Mouse (Mus musculus) cerebellum, adult (tissue): ENCODE results near the gene Siglecg.

Source experiments
- ATAC-seq: cut with Nextera tagmentation; 2 replicates; pipeline ENCODE4 v1.9.2; 2017; ENCODE audit warnings: mild to moderate bottlenecking, moderate library complexity, mixed read lengths; ENCODE audit not compliant: insufficient number of reproducible peaks, low FRiP score, low TSS enrichment

Siglecg gene

DNA sequence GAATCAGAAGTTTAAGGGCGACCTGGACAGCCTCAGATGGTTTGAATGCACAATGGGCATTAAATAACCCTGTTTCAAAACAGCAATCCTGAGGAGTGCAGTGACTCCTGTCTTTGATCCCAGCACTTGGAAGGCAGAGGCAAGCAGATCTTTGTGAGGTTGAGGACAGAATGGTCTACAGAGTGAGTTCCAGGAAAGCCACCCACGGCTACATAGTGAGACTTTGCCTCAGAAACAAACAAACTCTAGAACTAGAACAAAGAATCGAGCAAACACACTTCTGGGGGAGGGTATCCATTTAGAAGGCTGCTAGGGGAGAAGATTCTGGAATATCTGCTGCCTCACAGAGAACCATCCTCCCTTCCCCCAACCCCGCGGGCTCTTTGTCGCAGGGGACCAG lies 32.5 kb downstream of the Siglecg start, which contains the start of gene Cldnd2:
Gene Cldnd2 (plus strand): TSS at position 301 of the 400 bp plus-strand sequence.
- no peak for ATAC-seq

DNA sequence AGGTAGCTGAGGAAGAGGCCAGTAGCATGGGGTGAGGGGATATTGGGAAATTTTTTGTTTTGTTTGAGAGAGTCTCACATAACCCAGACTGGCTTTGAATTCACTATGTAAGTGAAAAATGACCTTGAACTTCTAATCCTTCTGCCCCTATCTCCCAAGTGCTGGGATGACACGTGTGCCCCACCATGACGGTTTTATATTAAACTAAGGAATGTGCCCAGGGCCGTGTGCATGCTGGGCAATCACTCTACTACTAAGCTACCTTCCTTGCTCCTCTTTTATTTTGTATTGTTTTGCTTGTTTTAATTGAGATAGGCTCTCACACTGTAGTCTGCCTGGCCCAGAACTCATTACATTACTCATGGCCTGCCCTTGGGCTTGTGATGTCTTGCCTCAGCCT lies 33.1 kb downstream of the Siglecg start:
- ATAC-seq = no peak

DNA sequence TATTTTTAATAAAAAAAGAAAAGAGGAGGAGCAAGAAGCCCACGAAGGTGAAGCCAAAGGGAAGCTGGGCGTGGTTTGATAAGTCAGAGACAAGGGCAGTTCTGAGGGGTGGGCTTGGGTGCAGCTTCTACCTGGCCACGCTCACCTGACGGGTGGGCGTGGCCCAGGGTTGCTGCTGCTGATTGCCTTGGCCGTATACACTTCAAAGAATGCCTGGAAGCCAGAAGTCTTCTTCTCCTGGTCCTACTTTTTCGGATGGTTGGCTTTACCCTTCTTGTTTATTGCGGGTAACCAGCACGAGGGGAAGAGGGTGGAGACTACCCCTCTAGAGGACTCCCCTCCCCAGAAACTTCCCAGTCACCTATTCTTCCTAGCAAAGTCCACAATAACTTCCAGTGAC lies 34.7 kb downstream of the Siglecg start:
- ATAC-seq = no peak

DNA sequence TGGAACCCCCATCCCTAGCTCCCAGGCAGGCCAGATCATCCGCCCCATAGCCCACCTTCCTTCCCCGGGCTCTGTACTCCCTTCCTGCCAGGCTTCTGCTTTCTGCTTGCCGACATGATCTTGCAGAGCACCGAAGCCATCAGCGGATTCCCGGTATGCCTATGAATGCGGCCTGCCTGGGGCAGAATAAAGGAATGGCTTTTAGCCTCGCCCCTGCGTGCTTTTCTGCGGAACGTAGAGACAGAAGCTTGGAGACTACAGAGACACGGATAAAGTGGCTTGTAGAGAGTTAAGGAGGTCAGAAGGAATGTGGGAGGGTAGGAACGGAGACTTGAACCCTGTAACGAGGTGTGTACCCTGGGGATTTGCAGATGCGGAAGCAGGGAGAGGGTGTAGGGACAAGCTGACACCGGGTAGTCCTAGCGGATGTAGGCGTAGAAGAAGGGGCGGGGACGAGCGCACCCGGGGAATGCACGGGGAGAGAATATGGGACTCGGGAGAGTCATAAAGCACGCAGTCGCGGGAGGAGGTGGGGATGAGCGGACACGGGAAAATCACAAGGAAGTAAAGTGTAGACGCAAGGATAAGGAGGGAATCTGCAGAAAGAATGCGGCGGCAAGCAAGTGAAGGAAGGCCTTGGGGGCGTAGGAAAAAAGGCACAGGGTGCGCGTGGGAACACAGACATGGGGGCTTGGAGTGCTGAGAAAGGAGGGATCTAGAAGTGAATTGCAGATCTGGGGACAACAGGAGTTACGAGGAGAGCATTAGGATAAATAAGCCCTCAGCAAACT lies 35.3 kb downstream of the Siglecg start:
- peak; percentile 69; the same call in 1 of the 2 replicates for ATAC-seq

DNA sequence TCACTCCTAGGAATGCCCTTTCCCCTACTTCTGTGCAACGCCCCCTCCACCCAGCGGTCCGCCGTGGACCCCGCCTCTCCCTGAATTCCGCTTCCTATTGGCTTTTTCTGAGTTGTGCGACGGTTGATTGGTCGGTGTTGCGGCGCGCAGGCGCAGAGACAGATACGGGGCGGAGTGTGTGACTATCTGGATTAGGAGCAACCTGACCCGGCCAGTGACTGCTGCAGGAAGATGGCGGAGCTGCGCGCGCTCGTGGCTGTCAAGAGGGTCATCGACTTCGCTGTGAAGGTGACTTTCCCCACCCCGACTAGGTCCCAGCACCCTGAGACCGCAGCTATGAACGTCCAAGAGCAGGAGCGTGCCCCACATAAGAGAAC lies 35.9 kb downstream of the Siglecg start, which contains the start of the genes Etfb and Gm45233:
Gene Etfb (plus strand): TSS at position 167 of the 377 bp plus-strand sequence.
Gene Gm45233 (plus strand): TSS at position 212 of the 377 bp plus-strand sequence.
- peak; percentile 95 for ATAC-seq

DNA sequence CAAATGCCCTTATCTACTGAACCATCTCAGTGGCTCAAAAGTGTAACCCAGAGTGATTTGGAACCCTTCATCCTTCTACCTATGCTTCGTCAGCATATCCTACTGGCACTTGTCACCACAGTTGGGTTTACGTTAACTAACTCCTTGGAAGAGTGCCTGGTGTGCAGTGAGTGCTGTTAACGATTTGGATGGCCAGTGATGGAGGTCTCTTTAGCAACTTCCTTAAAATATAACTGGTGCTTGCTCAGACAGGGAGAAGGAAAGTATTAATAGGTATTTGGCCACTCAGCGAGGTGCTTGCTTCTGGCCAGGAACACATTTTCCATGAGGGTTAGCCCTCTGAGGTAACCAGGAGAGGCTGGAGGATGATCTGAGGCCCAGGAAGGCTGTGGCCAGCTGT lies 39.8 kb downstream of the Siglecg start:
- ATAC-seq = no peak

DNA sequence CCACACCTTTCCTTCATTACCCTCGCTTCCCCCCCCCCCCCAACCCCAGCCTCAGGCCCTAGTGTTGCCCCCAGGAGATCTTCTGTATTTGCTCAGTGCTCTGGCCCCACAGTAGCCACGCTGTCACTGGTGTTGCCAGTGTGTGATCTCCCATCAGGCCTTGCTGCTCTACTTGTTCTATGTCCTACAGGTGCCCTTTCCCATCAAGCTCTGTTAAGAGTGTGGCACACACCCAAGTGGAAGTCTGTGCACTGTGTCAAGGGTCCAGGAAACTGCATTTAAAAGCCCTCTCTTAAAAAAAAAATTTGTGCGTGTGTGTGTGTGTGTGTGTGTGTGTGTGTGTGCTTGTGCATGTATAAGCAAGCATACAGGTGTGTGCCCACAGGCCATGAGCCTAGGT lies 40.2 kb downstream of the Siglecg start:
- ATAC-seq = no peak

DNA sequence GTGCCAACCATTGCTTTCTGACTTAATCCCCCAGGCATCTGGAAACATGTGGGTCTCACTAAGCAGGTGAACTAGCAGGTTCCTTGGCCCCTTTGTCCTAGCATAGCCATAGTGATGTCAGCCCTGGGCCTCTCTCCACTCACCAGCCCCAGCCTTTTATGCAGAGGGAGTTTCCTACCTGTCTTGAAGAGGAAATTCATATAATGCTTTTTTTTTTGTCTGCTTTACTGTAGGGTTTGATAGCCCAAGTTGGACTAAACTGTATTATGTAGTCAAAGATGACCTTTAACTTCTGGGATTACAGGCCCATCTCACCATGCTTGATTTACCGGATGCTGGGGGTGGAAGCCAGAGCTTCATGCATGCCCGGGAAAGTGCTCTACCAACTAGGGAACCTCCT lies 41.8 kb downstream of the Siglecg start:
- no peak for ATAC-seq

DNA sequence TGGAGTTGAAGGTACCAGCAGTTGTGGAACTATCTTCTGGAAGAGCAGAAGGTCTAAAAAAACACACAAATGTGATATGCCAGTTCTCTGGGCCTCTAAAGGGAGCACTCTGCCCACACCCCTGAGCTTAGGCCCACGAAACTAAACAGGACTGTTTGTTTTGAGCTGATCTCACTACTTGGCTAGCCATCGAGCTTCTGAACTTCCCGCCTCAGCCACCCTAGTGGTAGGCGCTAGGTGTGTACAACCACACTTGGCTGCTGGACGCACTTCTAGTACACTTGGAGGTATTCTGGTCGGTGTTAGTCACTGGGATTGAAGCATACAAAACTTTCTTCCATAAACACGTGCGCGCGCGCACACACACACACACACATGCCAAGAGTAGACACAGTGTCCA lies 43.7 kb downstream of the Siglecg start:
- ATAC-seq = no peak

DNA sequence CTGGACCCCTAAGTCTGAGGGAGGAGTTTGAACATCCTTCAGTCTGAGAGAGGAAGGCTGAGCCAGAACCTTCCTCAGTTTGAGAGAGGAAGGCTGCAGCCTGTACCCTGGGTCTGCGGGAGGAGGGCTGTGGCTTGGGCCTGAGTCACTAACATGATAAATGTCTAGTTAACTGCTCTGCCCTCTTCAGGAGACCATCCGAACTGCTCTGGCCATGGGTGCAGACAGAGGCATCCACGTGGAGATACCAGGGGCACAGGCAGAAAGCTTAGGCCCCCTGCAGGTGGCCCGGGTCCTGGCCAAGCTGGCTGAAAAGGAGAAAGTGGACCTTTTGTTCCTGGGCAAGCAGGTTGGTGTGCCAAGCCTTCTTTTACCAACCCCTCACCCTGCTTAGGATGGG lies 44.6 kb downstream of the Siglecg start:
- no peak for ATAC-seq

DNA sequence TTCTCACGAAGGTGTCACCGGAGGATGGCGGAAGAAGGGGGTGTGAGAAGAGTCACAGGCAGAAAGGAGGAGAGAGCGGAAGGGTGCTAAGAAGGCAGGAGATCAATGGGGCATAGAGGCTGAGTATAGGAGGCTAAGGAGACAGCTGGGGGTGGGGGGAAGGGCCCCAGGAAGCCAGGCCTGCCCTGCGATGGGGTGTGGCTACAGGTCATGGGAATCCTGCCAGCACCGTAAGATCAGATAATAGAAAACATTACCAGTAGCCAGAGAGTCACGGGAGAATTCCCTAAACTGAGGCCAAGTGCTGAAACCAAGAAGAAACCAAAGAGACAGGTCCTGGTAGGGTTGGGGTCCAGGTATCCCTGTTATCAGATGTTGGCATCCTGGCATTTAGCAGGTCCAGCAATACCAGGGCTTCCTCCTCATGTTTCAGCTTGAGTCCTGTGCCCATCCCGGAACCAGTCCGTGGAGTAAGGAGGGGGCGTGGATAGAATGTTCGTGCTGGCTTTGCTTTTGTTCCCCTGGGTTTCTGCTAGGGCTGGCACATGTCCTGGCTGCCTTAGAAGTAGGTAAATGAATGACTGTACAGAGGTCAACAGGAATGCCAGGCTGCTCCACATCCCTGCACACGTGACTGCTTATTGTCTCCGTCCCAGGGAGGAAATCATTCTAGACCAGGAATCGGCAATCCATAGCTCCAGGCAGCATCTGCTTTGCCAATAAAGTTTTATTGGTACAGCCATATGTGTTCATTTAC lies 45.8 kb downstream of the Siglecg start:
- ATAC-seq = no peak

DNA sequence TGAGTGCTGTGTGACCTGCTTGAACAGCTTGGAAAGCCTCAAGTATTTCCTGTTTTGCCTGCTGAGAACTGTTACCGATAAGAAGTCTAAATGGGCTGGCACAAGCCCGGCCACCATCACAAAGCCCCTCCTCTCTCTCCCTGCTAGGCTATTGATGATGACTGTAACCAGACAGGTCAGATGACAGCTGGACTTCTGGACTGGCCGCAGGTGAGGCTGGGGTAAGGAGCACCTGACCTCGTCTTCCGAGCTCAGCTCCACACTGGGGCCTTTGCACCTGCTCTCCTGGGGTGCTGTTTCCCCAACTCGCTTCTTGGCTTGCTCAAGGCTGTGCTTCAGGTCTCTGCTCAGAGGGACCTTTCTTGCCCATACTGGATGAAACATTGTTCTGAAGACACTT lies 46.4 kb downstream of the Siglecg start:
- no peak for ATAC-seq

DNA sequence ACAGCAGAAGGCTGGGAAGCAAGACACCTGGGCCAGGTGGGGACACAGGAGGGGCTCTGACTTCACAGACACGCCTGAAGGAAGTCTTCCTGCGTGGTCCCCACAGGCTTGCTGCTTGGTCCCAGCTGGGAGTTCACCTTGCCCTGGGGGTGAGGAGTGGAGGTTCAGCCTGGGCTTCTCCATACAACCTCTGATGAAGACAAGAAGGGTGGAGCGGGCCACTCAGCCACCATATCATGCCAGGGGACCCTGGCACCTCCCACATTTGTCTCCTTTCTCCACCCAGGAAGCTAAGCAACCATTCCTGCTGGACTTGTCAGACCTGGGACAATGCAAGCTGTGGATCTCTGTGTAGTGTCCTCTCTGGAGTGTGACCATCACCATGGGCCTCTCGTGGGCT lies 54.8 kb downstream of the Siglecg start, which contains the start of gene Vsig10l:
Gene Vsig10l (plus strand): TSS at position 301 of the 400 bp plus-strand sequence.
- ATAC-seq = no peak

DNA sequence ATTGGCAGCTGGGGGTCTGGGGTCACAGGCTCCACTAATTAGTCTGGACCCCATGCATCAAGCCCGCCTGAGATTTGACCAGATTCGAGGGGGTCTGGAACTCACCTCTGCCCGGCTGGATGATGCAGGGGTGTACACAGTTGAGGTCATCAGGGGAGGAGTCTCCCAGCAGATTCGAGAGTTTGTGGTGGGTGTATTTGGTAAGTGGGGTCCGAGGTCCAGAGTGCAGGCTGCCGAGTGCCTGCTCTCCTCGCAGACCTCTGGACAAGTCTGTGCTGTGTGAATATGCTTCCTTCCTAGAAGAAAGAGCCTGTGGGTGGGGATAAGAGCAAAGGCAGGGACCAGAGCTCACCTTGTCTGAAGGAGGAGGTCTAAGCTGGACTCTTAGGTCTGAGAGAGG lies 56.0 kb downstream of the Siglecg start:
- ATAC-seq = no peak

DNA sequence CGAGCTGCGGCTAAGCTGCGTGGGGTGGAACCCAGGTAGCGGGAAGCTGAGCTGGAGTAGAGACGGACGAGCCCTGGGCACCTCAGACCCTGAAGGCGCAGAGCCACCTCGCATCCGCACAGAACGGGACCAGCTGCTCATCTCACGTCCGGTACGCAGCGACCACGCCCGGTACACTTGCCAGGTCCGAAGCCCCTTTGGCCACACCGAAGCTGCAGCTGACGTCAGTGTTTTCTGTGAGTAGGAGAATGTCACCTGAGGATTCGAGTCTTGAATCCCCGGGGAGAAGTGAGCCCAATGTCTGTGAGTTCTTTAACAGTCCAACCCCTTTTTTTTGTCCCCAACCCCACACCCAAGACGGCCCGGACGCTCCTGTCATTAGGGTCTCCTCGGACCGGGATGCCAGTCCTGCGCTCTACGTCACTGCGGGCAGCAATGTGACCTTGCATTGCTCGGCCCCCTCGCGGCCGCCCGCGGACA lies 56.9 kb downstream of the Siglecg start:
- no peak for ATAC-seq

DNA sequence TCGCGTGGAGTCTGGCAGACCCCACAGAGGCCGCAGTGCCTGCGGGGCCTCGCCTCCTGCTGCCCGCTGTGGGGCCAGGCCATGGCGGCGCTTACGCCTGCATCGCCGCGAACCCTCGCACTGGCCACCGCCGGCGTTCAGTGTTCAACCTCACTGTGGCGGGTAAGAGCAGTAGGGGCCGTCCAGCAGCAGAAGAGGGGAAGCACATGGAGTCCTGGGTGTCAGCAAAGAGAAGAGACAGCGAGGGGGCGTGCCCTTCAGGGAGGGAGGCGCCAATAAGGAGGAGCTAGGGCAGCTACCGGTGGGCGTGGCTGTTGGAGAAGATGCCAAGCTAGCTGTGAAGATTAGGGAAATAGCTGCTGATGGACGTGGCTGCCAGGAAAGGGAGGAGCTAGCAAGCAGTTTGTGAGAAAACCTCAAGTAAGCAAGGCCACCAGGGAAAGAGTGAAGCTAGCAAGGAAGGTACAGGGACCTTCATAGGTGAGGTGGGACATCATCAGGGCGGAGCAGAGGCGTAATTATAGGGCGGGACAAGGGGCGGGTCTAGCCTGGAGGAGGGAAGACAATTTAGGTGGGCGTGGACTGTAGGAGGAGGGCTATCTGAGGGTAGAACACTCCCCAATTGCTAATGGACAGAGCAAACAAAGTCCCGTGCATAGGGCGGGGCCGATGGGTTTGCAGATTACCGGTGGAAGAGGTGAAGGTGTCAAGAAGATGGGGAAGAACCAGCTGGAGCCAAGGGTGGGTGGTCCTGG lies 57.5 kb downstream of the Siglecg start:
- peak; percentile 49 for ATAC-seq

DNA sequence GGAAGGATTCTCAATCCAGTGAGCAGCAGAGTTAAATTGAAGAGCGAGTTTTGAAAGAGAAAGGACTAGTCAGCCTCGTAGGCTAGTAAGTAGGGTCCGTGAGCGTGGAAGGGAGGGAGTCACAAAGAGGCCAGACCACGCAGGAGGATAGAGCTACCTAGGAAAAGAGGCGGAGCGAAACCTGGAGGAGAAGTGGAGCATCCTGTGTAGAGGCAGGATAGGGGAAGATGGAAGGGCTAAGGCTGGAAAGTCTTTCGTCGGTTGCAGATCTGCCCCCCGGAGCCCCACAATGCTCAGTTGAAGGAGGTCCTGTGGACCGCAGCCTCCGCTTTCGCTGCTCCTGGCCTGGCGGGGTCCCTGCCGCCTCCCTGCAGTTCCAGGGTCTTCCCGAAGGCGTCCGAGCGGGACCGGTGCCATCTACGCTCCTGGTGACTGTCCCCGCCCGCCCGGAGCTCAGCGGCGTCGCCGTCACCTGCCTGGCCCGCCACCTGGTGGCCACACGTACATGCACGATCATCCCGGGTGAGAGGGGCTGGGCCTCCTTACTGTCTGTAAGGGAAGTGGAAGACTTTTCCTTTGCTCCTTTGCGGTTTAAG lies 58.2 kb downstream of the Siglecg start:
- peak; percentile 53 for ATAC-seq
